Mouse (Mus musculus) v-Abl transformed pro-B cells (cell line): Measurements from ENCODE around the gene Yif1b.
"Not testable (repeated sequence)": the region's sequence is repeated elsewhere in the genome, so short reads cannot be mapped to it uniquely, and the experiment has no call there.

Source experiments
- in situ Hi-C, 2 experiments: fragments of 400-800 bp; cut with MboI; formaldehyde crosslinking; loops; one replicate each; pipeline ENCODE4 v1.15.1; 2025; ENCODE audit not compliant: unreplicated experiment in 2 of 2

The Yif1b gene

DNA sequence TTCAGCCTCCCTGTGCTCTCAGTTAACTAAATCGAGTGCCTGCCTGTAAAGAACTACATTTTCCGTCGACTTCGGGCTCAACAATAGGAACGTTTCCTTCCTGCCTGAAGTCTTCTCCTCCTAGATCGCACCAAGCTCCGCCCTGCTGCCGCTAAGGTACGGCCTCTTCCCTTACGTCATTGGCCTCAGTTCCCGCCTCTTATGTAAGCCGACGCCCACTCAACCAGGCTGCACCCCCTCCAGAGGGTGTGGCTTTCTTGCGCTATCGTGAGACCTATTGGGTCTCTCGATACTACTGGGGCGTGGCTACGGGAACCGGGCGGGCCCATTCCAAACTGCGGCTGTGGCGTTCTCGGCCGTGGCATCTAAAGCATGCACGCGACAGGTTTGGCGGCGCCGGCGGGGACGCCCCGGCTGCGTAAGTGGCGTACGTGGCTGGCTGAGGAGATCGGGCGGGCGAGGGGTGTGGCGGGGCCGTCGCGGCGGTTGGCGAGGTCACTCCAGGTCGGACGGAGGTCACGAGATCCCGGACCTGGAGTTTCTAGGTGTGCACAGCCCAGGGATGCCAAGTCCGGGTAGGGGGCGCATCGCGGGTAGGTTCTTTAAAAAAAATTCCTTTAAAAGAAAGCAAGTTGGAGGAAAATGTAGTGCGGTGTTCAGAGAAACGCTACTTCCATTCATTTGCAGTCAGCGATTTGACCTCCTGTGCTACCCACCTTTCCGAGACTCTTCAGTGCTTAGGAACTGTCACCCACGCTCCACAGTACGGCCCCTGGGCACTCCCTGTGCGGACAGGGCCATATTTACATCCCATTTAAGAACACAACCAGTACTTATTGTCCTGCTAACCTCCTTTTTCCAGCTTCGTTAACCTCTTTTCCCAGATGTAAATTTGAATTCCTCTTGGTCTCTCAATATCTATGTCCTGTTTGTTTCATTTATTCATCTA, at the start of gene Yif1b:
Gene Yif1b, plus strand, starts transcription at position 311 of the 949 bp plus-strand sequence.
- in situ Hi-C loops = no loop called here

DNA sequence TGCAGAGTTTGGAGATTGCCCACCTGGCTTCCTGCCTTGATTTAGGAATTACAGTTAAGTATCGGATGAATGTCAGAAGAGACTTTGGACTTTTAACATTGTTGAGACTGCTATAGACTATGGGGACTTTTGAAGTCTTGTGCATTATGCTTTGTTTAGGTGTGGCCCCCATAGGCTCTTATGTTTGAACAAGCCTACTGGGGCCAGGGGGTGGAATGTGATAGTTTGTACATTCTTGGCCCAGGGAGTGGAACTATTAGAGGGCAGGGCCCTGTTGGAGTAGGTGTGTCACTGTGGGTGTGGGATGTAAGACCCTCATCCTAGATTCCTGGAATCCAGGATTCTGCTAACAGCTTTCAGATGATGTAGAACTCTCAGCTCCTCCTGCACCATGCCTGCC, 43.9 kb upstream of the Yif1b start:
- in situ Hi-C loops = not testable (repeated sequence)

DNA sequence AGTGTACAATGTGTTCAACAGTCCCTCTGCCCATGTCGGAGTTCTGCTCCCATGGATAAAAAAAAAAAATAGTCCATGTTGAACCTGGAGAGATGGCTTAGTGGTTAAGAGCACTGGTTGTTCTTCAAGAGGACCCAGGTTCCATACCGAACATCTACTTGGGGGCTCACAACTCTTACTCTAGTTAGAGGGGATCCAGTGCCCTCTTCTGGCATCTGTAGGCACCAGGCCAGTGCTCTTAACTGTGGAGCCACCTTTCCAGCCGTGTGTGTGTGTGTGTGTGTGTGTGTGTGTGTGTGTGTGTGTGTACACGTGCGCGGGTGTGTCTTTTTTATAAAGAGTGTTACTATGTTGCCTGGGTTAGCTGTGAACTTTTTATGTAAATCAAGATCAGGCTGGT, 35.6 kb upstream of the Yif1b start:
- in situ Hi-C loops = no loop called here

DNA sequence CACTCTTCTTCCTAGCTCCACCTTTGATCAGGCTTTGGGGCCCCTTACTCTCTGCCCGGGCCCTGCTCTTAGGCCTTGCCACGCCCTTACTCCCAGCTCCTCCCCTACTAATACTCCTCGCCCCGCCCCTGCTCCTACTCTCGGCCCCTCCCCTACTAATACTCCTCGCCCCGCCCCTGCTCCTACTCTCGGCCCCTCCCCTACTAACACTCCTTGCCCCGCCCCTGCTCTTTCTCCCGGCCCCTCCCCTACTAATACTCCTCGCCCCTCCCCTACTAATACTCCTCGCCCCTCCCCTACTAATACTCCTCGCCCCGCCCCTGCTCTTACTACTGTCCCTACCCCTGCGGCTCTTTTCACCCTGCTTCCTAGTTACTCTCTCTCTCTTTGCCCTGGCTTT, 27.1 kb upstream of the Yif1b start:
- in situ Hi-C loops = not testable (repeated sequence)

DNA sequence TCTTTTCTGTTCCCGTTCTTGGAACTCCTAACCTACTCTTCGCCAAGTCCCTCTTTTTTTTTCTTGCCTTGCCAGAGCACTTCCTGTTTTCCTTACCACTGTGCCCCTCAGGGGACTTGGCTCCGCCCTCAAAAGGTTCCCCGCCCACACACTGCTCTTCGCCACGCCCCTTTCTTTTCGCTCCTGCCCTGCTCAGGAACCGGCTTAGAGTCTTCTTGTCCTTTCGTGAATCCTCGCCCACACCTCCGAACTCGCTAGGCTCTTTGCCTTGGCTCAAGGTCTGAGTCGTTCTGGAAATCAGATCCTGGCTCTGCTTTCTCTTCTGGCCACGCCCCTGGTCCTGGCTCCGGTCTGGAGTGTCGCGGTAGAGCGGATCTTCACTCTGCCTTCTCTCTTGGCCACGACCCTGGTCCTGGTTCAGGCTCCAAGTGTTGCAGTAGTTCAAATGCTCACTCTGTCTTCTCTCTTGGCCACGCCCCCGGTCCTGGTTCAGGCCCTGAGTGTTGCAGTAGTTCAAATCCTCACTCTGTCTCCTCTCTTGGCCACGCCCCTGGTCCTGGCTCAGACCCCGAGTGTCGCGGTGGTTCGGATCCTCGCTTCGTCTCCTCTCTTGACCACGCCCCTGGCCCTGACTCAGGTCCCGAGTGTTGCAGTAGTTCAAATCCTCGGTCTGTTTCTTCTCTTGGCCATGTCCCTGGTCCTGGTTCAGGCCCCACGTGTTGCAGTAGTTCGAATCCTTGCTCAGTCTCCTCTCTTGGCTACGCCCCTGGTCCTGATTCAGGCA, 26.5 kb upstream of the Yif1b start:
- in situ Hi-C loops = no loop called here

DNA sequence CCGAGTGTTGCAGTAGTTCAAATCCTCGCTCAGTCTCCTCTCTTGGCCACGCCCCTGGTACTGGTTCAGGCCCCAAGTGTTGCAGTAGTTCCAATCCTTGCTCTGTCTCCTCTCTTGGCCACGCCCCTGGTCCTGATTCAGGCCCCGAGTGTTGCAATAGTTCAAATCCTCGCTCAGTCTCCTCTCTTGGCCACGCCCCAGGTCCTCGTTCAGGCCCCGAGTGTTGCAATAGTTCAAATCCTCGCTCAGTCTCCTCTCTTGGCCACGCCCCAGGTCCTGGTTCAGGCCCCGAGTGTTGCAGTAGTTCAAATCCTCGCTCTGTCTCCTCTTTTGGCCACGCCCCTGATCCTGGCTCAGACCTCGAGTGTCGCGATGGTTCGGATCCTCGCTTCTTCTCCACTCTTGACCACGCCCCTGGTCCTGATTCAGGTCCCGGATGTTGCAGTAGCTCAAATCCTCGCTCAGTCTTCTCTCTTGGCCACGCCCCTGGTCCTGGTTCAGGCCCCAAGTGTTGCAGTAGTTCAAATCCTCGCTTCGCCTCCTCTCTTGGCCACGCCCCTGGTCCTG, 25.8 kb upstream of the Yif1b start:
- in situ Hi-C loops = no loop called here

DNA sequence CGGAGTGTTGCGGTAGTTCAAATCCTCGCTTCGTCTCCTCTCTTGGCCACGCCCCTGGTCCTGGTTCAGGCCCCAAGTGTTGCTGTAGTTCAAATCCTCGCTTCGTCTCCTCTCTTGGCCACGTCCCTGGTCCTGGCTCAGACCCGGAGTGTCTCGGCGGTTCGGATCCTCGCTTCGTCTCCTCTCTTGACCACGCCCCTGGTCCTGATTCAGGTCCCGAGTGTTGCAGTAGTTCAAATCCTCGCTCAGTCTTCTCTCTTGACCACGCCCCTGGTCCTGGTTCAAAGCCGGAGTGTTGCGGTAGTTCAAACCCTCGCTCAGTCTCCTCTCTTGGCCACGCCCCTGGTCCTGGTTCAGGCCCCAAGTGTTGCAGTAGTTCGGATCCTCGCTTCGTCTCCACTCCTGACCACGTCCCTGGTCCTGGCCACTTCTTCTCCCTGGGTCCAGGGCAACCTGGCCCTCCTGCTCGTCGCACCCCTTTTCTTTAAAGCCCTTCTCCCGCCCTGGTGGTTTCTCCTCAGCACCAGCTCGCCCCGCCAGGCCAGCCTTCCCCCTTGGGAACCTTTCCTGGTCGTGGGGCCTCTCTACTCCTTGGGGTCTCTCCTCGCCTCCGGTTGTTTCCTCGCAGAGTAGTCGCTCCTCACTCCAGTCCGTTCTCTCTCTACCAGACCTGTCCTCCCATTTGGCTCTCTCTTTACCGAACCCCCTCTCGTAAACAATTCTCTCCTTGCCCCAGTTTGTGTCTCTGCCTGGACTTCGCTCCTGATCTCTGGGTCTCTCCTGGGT, 25.2 kb upstream of the Yif1b start:
- in situ Hi-C loops = not testable (repeated sequence)

DNA sequence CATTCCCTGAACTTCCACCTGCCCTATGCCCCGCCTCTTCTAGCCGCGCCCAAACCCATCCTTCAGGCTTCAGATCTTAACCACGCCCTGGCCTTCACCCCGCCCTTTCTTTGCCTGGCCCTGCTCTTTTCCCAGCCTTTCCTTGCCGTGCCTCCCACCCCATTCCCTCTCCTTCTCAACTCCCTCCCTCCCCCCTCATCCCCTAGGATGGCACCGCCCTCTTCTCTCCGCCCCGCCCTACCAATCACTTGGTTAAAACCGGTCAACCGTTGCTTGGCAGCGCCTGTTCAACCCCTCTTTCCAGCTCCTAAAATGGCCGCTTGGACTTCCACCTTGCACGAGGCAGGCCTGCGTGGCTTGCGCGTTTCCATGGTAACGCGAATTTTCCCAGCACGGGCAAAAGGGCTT, 24.4 kb upstream of the Yif1b start, which contains the start of gene Catsperg1:
Gene Catsperg1, minus strand, starts transcription at position 361 of the 408 bp plus-strand sequence.
- in situ Hi-C loops = no loop called here

DNA sequence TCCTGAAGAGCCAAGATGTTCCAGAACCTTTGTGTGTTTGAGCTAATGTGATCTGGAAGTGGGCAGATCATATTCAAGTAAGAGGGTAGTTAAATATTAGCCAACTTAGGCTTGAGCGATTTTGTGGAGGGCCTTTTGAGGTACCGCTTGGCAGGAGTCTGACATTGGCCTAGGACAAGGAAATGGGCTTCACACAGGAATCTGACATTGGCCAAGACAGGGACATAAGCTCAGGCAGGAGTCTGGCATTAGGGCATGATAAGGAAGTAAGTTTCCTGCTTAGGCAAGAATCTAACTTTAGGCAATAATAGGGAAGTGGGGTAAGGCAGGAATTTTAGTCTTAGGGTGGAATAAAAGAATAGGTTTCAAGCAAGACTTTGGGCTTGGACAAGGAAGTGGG, 23.9 kb upstream of the Yif1b start:
- in situ Hi-C loops = no loop called here

DNA sequence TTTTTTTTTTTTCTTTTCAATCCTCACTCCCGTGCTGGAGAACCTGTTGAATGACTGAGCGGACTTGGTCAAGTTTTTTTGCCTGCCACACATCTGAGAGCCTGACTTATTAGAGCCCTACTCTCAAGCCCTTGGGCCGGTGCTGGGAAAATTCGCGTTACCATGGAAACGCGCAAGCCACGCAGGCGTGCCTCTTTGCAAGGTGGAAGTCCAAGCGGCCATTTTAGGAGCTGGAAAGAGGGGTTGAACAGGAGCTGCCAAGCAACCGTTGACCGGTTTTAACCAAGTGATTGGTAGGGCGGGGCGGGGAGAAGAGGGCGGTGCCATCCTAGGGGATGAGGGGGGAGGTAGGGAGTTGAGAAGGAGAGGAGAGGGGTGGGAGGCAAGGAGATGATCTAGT, 23.3 kb upstream of the Yif1b start:
- in situ Hi-C loops = no loop called here

DNA sequence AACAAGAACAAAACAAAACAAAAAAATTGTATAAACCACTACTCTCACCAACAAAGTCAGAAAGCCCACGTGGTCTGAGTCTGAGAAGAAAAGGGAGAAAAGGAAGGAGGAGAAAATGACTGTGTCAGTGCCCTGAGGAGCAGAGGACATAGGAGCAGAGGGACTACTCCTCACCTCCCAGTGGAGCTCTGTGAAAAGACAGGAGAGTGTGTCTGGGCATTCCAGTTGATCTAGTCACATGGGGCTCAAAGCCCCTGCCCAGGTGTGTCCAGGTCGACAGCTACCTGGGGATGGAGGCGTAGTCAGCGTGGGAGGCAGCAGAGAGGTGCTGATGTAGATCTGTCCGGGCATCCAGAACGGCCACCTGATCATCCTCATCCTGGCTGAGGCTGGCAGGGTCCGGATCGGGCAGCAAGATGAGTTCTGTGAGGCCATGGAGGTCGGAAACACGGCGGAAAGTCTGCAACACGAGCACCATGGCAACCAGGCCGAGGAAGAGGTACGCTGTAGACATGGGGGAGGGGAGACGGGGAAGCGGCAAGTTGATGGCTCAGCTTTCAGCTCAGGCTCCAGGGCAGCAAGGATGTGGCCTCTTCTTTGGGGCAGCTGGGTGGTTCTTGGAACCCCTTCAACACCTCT, 13.3 kb upstream of the Yif1b start:
- in situ Hi-C loops = no loop called here

DNA sequence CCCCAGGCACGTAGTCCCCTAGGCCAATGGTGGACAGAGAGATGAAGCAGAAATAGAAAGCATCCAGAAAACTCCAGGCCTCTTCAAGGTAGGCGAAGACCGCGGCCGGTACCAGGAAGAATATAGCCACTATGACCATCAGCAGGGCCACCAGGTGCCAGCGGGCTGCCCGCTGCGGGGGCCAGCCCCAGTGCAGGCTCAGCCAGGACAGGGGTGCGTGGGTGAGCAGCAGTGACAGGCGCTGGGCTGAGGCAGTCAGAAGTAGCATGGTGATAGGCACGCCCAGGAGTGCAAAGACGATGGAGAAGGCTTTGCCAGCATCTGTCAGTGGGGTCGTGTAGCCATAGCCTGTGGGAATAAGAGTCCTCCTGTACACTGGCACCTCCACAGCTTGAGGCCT, 12.6 kb upstream of the Yif1b start:
- in situ Hi-C loops = no loop called here

DNA sequence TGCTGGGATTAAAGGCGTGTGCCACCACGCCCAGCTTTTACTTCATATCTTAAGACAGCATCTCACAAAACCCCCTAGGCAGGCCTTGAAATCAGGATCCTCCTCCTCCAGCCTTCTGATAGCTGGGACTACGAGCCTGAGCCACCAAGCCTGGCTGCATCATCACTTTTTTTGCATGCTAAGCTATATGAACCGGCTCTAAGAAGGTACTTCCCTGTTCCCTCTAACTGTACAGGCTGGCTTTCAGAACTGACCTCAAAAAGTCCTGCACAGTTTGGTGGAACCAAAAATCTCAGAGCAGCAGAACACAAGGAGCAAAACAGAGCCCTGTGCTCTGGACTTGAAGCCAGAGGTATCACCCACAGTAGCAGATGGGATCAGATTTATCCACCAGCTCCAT, 9.9 kb upstream of the Yif1b start:
- in situ Hi-C loops = no loop called here

DNA sequence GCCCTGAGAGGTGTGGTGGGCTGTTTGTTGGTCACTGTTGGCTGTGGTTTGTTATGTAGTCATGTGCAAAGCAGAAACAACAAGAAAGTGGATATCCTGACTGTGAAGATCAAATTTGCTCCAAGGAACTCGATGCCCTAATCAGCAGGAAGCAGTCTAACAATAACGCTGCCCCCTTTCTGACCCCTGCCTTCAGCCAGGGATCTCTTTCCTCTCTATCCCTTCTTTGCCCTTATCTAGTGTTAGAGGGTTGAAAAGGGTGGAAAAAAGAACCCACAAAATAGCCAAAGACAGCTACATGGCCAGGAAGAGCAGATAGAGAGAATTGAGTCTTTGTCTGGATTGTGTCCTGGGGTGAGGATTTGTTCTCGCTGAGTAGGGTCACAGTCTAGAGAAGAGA, 7.6 kb upstream of the Yif1b start:
- in situ Hi-C loops = loop anchor here in 1 of 2 experiments (5.0 kb wide), 1 partner anchor 48 kb away; the partner anchor contains the start of gene Psmd8

DNA sequence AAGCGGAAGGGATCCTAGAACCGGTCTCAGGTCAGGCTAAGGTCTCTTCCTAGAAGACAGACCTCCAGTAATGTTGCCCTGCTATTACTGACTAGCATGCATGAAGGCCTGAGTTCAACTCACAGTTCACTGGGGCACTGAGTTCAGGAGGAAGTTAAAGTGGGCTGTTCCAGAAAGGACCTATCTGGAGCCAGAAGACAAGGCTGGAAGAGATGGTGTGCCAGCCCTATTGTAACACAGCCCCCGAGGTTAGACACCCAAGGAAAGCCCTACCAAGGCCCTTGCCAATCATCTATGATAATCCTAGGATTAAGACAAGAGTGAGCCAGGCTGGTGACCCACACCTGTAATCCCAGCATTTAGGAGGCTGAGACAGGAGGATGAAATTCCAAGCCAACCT, 6.6 kb upstream of the Yif1b start:
- in situ Hi-C loops = loop anchor here in 1 of 2 experiments (5.0 kb wide), 1 partner anchor 49 kb away; the partner anchor contains the start of gene Psmd8

DNA sequence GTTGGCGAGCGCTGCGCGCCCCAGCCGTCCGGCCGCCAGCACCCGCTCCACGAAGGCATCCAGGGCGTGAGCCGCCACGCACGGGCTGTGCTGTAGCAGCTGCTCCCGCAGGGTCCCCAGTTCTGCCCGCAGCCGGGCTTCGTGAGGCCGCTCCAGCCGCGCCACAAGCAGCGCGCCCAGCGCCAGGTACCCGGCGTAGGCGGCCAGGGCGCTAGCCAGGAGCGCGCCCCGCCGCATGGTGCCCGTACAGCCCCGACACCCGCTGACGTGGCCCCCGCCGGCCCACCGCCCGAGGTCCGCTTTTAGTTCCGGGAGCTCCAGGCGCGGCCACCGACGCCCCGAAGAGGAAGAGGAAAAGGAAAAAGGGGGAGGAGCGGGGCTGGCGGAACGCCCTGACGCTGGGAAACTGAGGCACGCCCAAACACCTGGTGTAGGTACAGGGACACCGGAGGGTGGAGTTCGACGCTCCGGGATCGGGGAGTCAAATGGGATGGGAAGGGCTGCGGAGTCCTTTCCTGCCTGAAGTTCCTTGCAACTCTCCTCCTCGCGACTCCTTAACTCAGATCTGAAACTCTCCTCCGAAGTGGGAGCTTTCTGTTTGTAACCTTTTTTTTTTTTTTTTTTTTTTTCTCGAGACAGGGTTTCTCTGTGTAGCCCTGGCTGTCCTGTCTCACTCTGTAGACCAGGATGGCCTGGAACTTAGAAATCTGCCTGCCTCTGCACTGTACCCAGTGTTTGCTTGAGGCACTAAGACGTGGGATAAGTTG, 5.7 kb upstream of the Yif1b start, which contains the start of gene Kcnk6:
Gene Kcnk6, minus strand, starts transcription at position 269 of the 767 bp plus-strand sequence.
- in situ Hi-C loops = loop anchor here in 1 of 2 experiments (5.0 kb wide), 1 partner anchor 50 kb away; the partner anchor contains the start of gene Psmd8

DNA sequence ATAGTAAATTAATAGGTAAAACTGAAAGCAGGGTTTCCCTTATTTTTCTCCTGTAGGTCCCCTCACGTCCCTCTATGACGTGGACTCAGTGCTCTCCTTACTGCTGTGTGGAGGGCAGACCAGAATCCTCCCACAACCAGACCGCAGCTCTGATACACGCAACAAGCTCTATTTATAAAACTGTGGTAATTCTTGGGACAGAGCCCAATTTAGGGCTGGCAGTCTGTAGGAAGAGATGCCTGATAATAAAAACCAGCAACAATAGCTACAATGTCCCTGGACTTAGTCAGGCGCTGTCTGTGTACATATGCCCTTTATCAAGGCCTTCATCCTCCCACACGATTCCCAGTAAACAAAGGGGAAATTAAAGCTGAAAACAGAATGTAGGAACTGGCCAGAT, 4.4 kb upstream of the Yif1b start:
- in situ Hi-C loops = loop anchor here in 1 of 2 experiments (5.0 kb wide), 1 partner anchor 51 kb away; the partner anchor contains the start of gene Psmd8

DNA sequence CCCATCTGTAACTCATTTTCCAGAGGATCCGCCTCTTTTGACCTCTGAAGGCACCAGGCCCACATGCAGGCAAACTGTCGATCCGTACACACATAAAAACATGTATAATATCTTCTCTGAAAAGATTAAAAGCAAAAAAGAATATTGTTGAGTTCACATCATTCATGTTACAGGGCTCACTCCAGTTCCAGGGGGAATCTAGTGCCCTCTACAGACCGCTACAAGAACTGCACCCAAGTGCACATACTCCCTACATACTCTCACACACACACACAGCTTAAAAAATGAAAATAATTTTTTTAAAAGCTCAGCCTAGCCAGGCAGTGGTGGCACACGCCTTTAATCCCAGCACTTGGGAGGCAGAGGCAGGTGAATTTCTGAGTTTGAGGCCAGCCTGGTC, 3.5 kb upstream of the Yif1b start:
- in situ Hi-C loops = loop anchor here in 1 of 2 experiments (5.0 kb wide), 1 partner anchor 52 kb away; the partner anchor contains the start of gene Psmd8

DNA sequence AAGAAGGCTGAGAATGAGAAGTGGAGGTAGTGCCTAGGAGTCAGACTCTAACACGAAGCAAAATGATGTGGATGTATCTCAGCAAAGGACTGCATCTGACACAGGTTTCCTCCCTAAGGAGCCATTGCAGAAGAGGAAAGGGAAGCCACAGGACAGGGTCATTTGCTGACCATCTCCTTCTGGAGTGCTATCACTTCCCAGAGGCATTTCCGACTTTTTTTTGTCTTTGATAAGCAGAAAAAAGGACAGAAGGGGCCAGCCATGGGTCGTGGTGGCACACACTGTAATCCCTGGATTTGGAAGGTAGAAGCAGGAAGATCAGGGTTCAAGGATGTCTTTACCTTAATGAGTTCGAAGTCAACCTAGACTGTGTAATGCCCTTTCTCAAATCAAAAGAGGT, 1.5 kb upstream of the Yif1b start:
- in situ Hi-C loops = no loop called here
